Mouse (Mus musculus) splenic B cell, adult 2 months (primary cell): ENCODE results near the gene Bicc1.
A peak's percentile ranks its signal among the peaks of the same experiment; 100 is the strongest.

Source experiments
- DNase-seq: peaks from one replicate; pipeline ENCODE4 v3.0.0-alpha.2; 2011; ENCODE audit warnings: low read depth, low spot score
- H3K27me3 ChIP-seq: 2 replicates; pipeline ENCODE4 v1.6.1; 2012; ENCODE audit warnings: mild to moderate bottlenecking, low read length, moderate library complexity, mixed read lengths; ENCODE audit not compliant: control insufficient read depth, poor library complexity, insufficient read depth, severe bottlenecking
- H3K36me3 ChIP-seq: 2 replicates; pipeline ENCODE4 v1.6.1; 2012; ENCODE audit warnings: mild to moderate bottlenecking, low read length, moderate library complexity, mixed read lengths; ENCODE audit not compliant: control insufficient read depth, poor library complexity, insufficient read depth, severe bottlenecking

Bicc1 gene

GRCm38 (mm10) chr10:70994135-70994497 lies 165.4 kb downstream of the Bicc1 start:
- Histone ChIP-seq H3K27me3 (no peaks in the 10 kb centered on the region), H3K36me3 (no peaks in the 10 kb centered on the region)
- no peak for DNase-seq

- Histone ChIP-seq H3K27me3 (no peaks in the 10 kb centered on the region), H3K36me3 (no peaks in the 10 kb centered on the region)
- DNase-seq: no peak
Observed at GRCm38 (mm10) chr10:70993497-70994134, 165.9 kb downstream of the Bicc1 start.

- no peaks in the 10 kb centered on the region for H3K36me3 ChIP-seq
- H3K27me3 ChIP-seq: no peaks in the 10 kb centered on the region
- no peak for DNase-seq
Observed at GRCm38 (mm10) chr10:70987396-70987795, 172.1 kb downstream of the Bicc1 start.

GRCm38 (mm10) chr10:70983036-70983670 lies 176.3 kb downstream of the Bicc1 start:
- DNase-seq: no peak

GRCm38 (mm10) chr10:70982156-70982555 lies 177.3 kb downstream of the Bicc1 start:
- no peaks in the 10 kb centered on the region for H3K36me3 ChIP-seq
- DNase-seq: no peak

More at GRCm38 (mm10) chr10:70983036-70983670, 176.3 kb downstream of the Bicc1 start:
- Histone ChIP-seq H3K36me3 (no peaks in the 10 kb centered on the region), H3K27me3 (no peaks in the 10 kb centered on the region)

GRCm38 (mm10) chr10:70979657-70980056 lies 179.8 kb downstream of the Bicc1 start:
- DNase-seq: no peak
- H3K36me3 ChIP-seq: no peaks in the 10 kb centered on the region
- H3K27me3 ChIP-seq: no peaks in the 10 kb centered on the region

More at GRCm38 (mm10) chr10:70982156-70982555, 177.3 kb downstream of the Bicc1 start:
- no peaks in the 10 kb centered on the region for H3K27me3 ChIP-seq

GRCm38 (mm10) chr10:70977141-70977540 lies 182.4 kb downstream of the Bicc1 start:
- no peak for DNase-seq
- no peaks in the 10 kb centered on the region for H3K27me3 ChIP-seq
- no peaks in the 10 kb centered on the region for H3K36me3 ChIP-seq

GRCm38 (mm10) chr10:70976633-70977032 lies 182.9 kb downstream of the Bicc1 start:
- Histone ChIP-seq H3K36me3 (no peaks in the 10 kb centered on the region), H3K27me3 (no peaks in the 10 kb centered on the region)
- DNase-seq: no peak

GRCm38 (mm10) chr10:70971156-70971555 lies 188.3 kb downstream of the Bicc1 start:
- H3K36me3 ChIP-seq: no peaks in the 10 kb centered on the region
- no peaks in the 10 kb centered on the region for H3K27me3 ChIP-seq
- DNase-seq: no peak

- Histone ChIP-seq H3K36me3 (no peaks in the 10 kb centered on the region), H3K27me3 (no peaks in the 10 kb centered on the region)
- no peak for DNase-seq
Observed at GRCm38 (mm10) chr10:70968848-70969683, 190.4 kb downstream of the Bicc1 start.

GRCm38 (mm10) chr10:70966642-70967345 lies 192.7 kb downstream of the Bicc1 start:
- no peak for DNase-seq
- H3K36me3 ChIP-seq: no peaks in the 10 kb centered on the region
- no peaks in the 10 kb centered on the region for H3K27me3 ChIP-seq

- Histone ChIP-seq H3K36me3 (no peaks in the 10 kb centered on the region), H3K27me3 (no peaks in the 10 kb centered on the region)
- no peak for DNase-seq
Observed at GRCm38 (mm10) chr10:70964706-70965105, 194.8 kb downstream of the Bicc1 start.

GRCm38 (mm10) chr10:70963599-70964193 lies 195.8 kb downstream of the Bicc1 start:
- H3K36me3 ChIP-seq: no peaks in the 10 kb centered on the region
- peak; percentile 30 for DNase-seq

GRCm38 (mm10) chr10:70961641-70962040 lies 197.9 kb downstream of the Bicc1 start:
- H3K27me3 ChIP-seq: no peaks in the 10 kb centered on the region
- no peaks in the 10 kb centered on the region for H3K36me3 ChIP-seq
- no peak for DNase-seq

More at GRCm38 (mm10) chr10:70963599-70964193, 195.8 kb downstream of the Bicc1 start:
- no peaks in the 10 kb centered on the region for H3K27me3 ChIP-seq
